Mouse (Mus musculus): ENCODE measurements around the gene Sec61b. TPM values are rescaled to one million over a fixed set of nuclear protein-coding genes. Genes with fewer than 3 reads are reported as not detected.

Sec61b gene
- 398 and 449 TPM in 2 replicates for polyA plus RNA-seq (2014; fragmentation: Nextera tagmentation; extraction: Ambion mirVana)

GRCm38 (mm10) chr4:47473968-47474729 is at the start of gene Sec61b, which contains the start of gene Alg2:
Gene Sec61b, plus strand, starts transcription at chr4:47474658.
Gene Alg2, minus strand, starts transcription at chr4:47474333.
- peak; percentile 98 for DNase-seq (ENCODE audit: low spot score)
- peak within 1 kb of the TSS; percentile 83 for H3K4me2 ChIP-seq (ENCODE audit: low read length)
- no peaks in the 10 kb centered on the region for H3K27me3 ChIP-seq (replicated peaks; ENCODE audit: control insufficient read depth, insufficient read depth, low read length)
- H3K9ac ChIP-seq (ENCODE audit: low read length): peak within 1 kb of the TSS; percentile 88
- H3K36me3 ChIP-seq (ENCODE audit: control insufficient read depth, insufficient read depth, low read length): peaks cover 66% of the 10 kb centered on the region
- H3K4me3 ChIP-seq (ENCODE audit: low read depth, low read length): peak within 1 kb of the TSS; percentile 94
- ATAC-seq (replicated peaks; ENCODE audit: low FRiP score, low TSS enrichment, low read depth): peak; percentile 97
- 0 out of 2 replicates have a peak, but pooled peaks cover 3% of the 10 kb centered on the region for H3K9me3 ChIP-seq (ENCODE audit: control insufficient read depth, low read length)
- peak within 1 kb of the TSS; percentile 95 for H3K27ac ChIP-seq (ENCODE audit: low read depth)
- under 1% methylated on average over 57 of the region's 58 CpGs for WGBS
- H3K4me1 ChIP-seq (replicated peaks; ENCODE audit: control insufficient read depth, insufficient read depth, low read length): peaks cover 14% of the 10 kb centered on the region

GRCm38 (mm10) chr4:47425247-47425830 is 49.1 kb upstream of the Sec61b start:
- Histone ChIP-seq H3K27me3 (replicated peaks; ENCODE audit: control insufficient read depth, insufficient read depth, low read length) (no peaks in the 10 kb centered on the region), H3K9ac (ENCODE audit: low read length) (no peak overlapping the region), H3K4me3 (ENCODE audit: low read depth, low read length) (no peak overlapping the region), H3K9me3 (ENCODE audit: control insufficient read depth, low read length) (no peaks in the 10 kb centered on the region), H3K4me1 (replicated peaks; ENCODE audit: control insufficient read depth, insufficient read depth, low read length) (peaks cover 2% of the 10 kb centered on the region), H3K4me2 (ENCODE audit: low read length) (no peak overlapping the region), H3K36me3 (ENCODE audit: control insufficient read depth, insufficient read depth, low read length) (no peaks in the 10 kb centered on the region), H3K27ac (ENCODE audit: low read depth) (no peak overlapping the region)
- peak; percentile 44 for DNase-seq (ENCODE audit: low spot score)
- ATAC-seq (replicated peaks; ENCODE audit: low FRiP score, low TSS enrichment, low read depth): no peak
- 89% methylated on average over 16 of the region's 16 CpGs for WGBS

GRCm38 (mm10) chr4:47427606-47428005 is 46.9 kb upstream of the Sec61b start:
- H3K4me3 ChIP-seq (ENCODE audit: low read depth, low read length): no peak overlapping the region
- no peaks in the 10 kb centered on the region for H3K9me3 ChIP-seq (ENCODE audit: control insufficient read depth, low read length)
- no peak overlapping the region for H3K27ac ChIP-seq (ENCODE audit: low read depth)
- DNase-seq (ENCODE audit: low spot score) (no peak), ATAC-seq (replicated peaks; ENCODE audit: low FRiP score, low TSS enrichment, low read depth) (no peak)
- H3K4me1 ChIP-seq (replicated peaks; ENCODE audit: control insufficient read depth, insufficient read depth, low read length): peaks cover 2% of the 10 kb centered on the region
- no peaks in the 10 kb centered on the region for H3K36me3 ChIP-seq (ENCODE audit: control insufficient read depth, insufficient read depth, low read length)
- H3K9ac ChIP-seq (ENCODE audit: low read length): no peak overlapping the region
- no peaks in the 10 kb centered on the region for H3K27me3 ChIP-seq (replicated peaks; ENCODE audit: control insufficient read depth, insufficient read depth, low read length)
- 52% methylated on average over 3 of the region's 3 CpGs for WGBS
- no peak overlapping the region for H3K4me2 ChIP-seq (ENCODE audit: low read length)

- WGBS: 40% methylated on average over 6 of the region's 6 CpGs
- peaks cover under 1% of the 10 kb centered on the region; the same call in 1 of the 2 replicates for H3K4me1 ChIP-seq (replicated peaks; ENCODE audit: control insufficient read depth, insufficient read depth, low read length)
- no peak overlapping the region for H3K9ac ChIP-seq (ENCODE audit: low read length)
- no peak overlapping the region for H3K4me2 ChIP-seq (ENCODE audit: low read length)
- no peaks in the 10 kb centered on the region for H3K9me3 ChIP-seq (ENCODE audit: control insufficient read depth, low read length)
- H3K27ac ChIP-seq (ENCODE audit: low read depth): no peak overlapping the region
- H3K4me3 ChIP-seq (ENCODE audit: low read depth, low read length): no peak overlapping the region
- no peaks in the 10 kb centered on the region for H3K27me3 ChIP-seq (replicated peaks; ENCODE audit: control insufficient read depth, insufficient read depth, low read length)
- DNase-seq (ENCODE audit: low spot score): no peak
- H3K36me3 ChIP-seq (ENCODE audit: control insufficient read depth, insufficient read depth, low read length): no peaks in the 10 kb centered on the region
- ATAC-seq (replicated peaks; ENCODE audit: low FRiP score, low TSS enrichment, low read depth): no peak
Observed at GRCm38 (mm10) chr4:47430557-47430956, 43.9 kb upstream of the Sec61b start.

GRCm38 (mm10) chr4:47431081-47431480 is 43.4 kb upstream of the Sec61b start:
- Histone ChIP-seq H3K4me3 (ENCODE audit: low read depth, low read length) (no peak overlapping the region), H3K9ac (ENCODE audit: low read length) (no peak overlapping the region), H3K4me2 (ENCODE audit: low read length) (no peak overlapping the region), H3K4me1 (replicated peaks; ENCODE audit: control insufficient read depth, insufficient read depth, low read length) (peaks cover 6% of the 10 kb centered on the region; the same call in 1 of the 2 replicates), H3K27me3 (replicated peaks; ENCODE audit: control insufficient read depth, insufficient read depth, low read length) (no peaks in the 10 kb centered on the region), H3K9me3 (ENCODE audit: control insufficient read depth, low read length) (no peaks in the 10 kb centered on the region), H3K36me3 (ENCODE audit: control insufficient read depth, insufficient read depth, low read length) (no peaks in the 10 kb centered on the region), H3K27ac (ENCODE audit: low read depth) (no peak overlapping the region)
- DNase-seq (ENCODE audit: low spot score) (no peak), ATAC-seq (replicated peaks; ENCODE audit: low FRiP score, low TSS enrichment, low read depth) (no peak)
- 90% methylated on average over 5 of the region's 5 CpGs for WGBS

GRCm38 (mm10) chr4:47432766-47433165 is 41.7 kb upstream of the Sec61b start:
- Histone ChIP-seq H3K4me1 (replicated peaks; ENCODE audit: control insufficient read depth, insufficient read depth, low read length) (peaks cover 15% of the 10 kb centered on the region), H3K27me3 (replicated peaks; ENCODE audit: control insufficient read depth, insufficient read depth, low read length) (no peaks in the 10 kb centered on the region)

GRCm38 (mm10) chr4:47435131-47435530 is 39.3 kb upstream of the Sec61b start:
- peaks cover 15% of the 10 kb centered on the region for H3K4me1 ChIP-seq (replicated peaks; ENCODE audit: control insufficient read depth, insufficient read depth, low read length)
- WGBS: 60% methylated on average over 12 of the region's 12 CpGs
- DNase-seq (ENCODE audit: low spot score) (peak; percentile 46), ATAC-seq (replicated peaks; ENCODE audit: low FRiP score, low TSS enrichment, low read depth) (no peak)
- H3K27ac ChIP-seq (ENCODE audit: low read depth): no peak overlapping the region
- H3K27me3 ChIP-seq (replicated peaks; ENCODE audit: control insufficient read depth, insufficient read depth, low read length): no peaks in the 10 kb centered on the region
- no peak overlapping the region for H3K9ac ChIP-seq (ENCODE audit: low read length)
- no peaks in the 10 kb centered on the region for H3K9me3 ChIP-seq (ENCODE audit: control insufficient read depth, low read length)
- no peaks in the 10 kb centered on the region for H3K36me3 ChIP-seq (ENCODE audit: control insufficient read depth, insufficient read depth, low read length)
- H3K4me3 ChIP-seq (ENCODE audit: low read depth, low read length): no peak overlapping the region
- no peak overlapping the region for H3K4me2 ChIP-seq (ENCODE audit: low read length)

More at GRCm38 (mm10) chr4:47432766-47433165, 41.7 kb upstream of the Sec61b start:
- Histone ChIP-seq H3K4me3 (ENCODE audit: low read depth, low read length) (no peak overlapping the region), H3K9me3 (ENCODE audit: control insufficient read depth, low read length) (no peaks in the 10 kb centered on the region), H3K9ac (ENCODE audit: low read length) (no peak overlapping the region), H3K27ac (ENCODE audit: low read depth) (no peak overlapping the region), H3K36me3 (ENCODE audit: control insufficient read depth, insufficient read depth, low read length) (no peaks in the 10 kb centered on the region), H3K4me2 (ENCODE audit: low read length) (no peak overlapping the region)
- no peak for ATAC-seq (replicated peaks; ENCODE audit: low FRiP score, low TSS enrichment, low read depth)
- 91% methylated on average over 7 of the region's 7 CpGs for WGBS
- DNase-seq (ENCODE audit: low spot score): peak; percentile 45

- H3K4me3 ChIP-seq (ENCODE audit: low read depth, low read length): no peak overlapping the region
- no peak for ATAC-seq (replicated peaks; ENCODE audit: low FRiP score, low TSS enrichment, low read depth)
- no peaks in the 10 kb centered on the region for H3K9me3 ChIP-seq (ENCODE audit: control insufficient read depth, low read length)
- no peaks in the 10 kb centered on the region for H3K27me3 ChIP-seq (replicated peaks; ENCODE audit: control insufficient read depth, insufficient read depth, low read length)
- no peak overlapping the region for H3K9ac ChIP-seq (ENCODE audit: low read length)
- peak; percentile 68 for DNase-seq (ENCODE audit: low spot score)
- H3K36me3 ChIP-seq (ENCODE audit: control insufficient read depth, insufficient read depth, low read length): no peaks in the 10 kb centered on the region
- no peak overlapping the region for H3K27ac ChIP-seq (ENCODE audit: low read depth)
- H3K4me1 ChIP-seq (replicated peaks; ENCODE audit: control insufficient read depth, insufficient read depth, low read length): peaks cover 15% of the 10 kb centered on the region
- WGBS: 20% methylated on average over 28 of the region's 28 CpGs
- H3K4me2 ChIP-seq (ENCODE audit: low read length): peak overlapping the region; percentile 37
Observed at GRCm38 (mm10) chr4:47435566-47436360, 38.7 kb upstream of the Sec61b start.
